Mouse (Mus musculus) yolk sac, embryonic 10.5 days (tissue): Measurements from ENCODE around the gene Cul3.

ENCODE experiments used
- DNase-seq: peaks from one replicate; pipeline ENCODE4 v3.0.0-alpha.2; 2017; ENCODE audit warnings: low spot score

The Cul3 gene

DNA sequence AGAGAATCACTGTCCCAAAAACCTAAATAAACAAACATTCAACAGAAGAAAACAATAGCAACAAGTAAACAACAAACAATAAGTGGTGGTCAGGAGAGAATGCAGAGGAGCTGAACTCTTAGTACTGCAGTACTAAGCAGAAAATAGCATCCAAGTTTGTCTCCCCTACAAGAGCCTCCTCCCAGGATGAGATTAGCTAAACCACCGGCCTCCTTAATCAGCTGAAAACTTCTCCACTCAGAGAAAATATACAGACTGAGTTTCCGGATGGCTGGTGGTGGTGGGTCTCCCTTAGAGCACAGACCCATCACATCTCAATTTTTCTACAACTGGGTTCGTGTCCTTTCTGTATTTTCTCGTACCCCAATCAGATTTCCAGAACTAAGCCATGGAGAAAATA lies 47.0 kb downstream of the Cul3 start:
- no peak for DNase-seq

DNA sequence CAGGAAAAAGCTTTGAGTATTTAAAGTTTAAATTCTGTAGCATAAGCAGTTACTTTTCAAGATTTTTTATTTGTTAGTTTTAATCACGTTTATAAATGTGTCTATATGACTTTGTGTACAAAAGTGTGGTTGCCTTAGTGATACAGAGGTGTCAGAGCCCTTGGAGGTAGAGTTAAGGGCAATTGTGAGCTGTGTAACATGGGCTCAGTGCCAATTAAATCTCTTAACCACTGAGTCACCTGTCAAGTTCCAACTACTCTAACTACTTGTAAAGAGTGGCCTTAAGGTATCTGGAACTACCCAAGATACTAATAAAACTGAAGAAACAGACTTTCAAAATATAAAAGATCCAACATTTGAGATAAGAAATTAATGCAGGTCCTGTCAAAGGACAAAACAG lies 61.5 kb downstream of the Cul3 start:
- DNase-seq: no peak

DNA sequence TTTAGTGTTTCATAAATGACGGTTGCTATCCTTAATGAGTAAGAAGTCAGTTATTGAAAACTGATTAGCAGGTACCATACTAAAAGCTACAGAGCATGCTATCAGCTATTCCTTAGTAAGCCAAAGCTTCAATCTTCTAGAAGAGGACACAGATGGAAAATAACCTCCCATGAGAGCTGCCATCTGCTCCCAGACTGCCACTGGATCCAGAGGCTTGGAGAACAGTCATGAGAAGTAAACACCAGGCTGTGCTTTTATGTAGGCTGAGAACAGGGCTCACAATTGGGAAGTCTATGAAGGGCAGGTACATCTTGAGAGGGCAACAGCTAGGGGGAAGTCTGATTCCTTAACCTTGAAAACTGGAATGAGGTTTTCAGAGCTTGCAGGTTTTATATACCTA lies 79.8 kb downstream of the Cul3 start:
- no peak for DNase-seq

DNA sequence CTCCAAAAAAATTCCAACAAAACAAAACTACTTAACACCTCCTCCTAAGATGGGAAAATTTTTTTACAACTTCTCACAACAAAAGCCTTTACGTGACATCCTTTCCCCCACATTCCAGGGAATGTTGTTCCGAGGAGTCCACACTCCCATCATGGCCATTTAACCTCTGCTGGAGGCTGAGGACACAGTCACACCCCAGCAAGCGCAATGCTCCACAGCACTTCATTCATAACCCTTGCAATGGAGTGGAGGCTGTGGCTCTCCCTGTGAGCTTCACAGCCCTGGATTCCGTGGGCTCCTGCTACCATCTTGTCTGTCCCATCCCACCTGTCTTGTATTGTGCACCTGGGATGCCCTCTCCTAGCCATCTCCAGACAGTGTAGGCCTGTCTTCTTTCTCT lies 81.6 kb downstream of the Cul3 start:
- no peak for DNase-seq

DNA sequence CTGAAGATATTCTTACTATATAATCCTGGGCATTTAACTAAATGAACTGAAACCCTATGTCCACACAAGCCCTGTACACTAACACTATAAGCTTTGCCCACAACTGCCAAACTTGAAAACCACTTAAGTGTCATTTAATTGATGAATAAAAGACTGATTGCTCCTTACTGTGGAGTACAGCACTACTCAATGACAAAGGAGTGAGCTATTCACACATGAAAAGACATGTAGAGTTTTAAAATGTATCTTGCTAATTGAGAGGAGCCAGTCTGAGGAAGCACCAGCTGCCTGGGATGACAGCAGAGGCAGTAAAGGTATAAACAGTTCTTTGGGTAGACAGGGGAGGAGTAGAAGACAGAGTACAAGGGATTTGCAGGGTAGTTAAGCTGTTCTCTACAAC lies 87.0 kb downstream of the Cul3 start:
- DNase-seq: no peak

DNA sequence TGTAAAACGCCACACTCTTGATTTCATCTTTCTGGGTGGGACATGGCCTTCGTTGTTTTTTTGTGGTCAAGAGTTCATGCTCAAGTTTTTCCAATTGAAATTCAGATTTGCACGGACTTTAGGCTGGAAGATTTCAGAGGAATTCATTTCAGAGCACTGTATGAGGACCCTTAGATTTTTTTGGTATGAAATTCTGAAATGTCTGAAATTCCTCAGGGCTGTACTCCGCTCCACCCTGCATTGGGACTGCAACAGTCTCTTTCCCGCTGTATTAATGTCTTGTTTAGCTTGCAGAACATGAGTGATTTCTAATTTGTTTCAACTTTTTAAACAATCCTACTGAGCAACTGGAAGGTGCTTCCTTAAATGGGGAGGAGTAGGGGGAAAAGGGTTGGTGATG lies 90.0 kb downstream of the Cul3 start:
- DNase-seq: no peak

DNA sequence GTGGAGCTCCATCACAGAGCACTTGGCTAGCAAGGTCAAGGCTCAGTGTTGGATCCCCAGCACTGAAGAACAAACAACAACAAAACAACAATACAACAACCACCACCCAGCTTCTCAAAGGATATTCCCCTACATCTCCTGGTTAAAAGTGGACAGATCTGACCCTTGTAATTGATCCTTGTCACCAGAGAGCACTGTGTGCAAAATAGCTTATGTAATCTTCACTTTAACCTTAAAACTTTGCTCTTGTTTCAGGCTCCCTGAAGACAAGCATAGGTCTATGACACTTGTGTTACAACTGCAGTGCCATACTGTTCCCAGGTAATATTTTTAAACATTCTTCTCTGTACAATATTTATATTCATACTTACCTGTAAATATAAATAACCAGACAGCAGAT lies 93.1 kb downstream of the Cul3 start:
- no peak for DNase-seq

DNA sequence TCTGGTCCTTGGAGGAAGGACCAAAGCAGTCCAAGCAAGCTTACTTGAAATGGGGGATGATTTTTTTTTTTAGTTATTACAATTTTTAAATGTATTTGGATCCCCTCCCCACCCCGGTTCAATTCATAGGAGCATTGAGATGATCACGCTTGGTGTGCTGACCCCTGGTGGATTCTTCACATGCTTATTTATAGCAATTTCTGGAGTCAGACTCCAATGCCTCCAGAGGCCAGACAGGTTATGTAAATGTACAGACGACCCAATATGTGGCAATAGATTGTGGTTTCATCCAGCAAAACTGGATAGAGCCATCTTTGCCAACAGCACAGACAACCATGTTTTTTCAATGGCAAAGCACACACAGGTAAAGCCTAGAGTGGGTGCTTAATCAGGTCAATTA lies 96.2 kb downstream of the Cul3 start:
- DNase-seq: no peak

DNA sequence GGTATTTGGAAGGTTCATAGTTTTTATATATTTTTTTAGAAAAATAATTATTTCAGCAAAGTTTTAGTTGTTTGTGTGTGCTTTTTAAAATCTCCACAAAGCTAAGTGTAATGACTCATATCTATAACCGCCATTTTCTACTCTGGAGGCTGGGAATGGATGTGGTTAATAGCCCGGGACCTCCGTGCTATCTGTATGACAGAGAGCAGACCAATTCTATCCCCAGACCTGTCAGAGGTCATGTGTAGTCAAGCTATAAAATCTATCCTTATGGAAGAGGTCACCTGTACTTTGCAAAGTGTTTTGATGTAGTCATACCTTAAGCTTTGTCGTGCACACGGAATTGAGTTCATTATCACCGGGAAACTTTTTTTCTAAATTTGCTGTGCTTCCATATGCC lies 98.7 kb downstream of the Cul3 start:
- no peak for DNase-seq

DNA sequence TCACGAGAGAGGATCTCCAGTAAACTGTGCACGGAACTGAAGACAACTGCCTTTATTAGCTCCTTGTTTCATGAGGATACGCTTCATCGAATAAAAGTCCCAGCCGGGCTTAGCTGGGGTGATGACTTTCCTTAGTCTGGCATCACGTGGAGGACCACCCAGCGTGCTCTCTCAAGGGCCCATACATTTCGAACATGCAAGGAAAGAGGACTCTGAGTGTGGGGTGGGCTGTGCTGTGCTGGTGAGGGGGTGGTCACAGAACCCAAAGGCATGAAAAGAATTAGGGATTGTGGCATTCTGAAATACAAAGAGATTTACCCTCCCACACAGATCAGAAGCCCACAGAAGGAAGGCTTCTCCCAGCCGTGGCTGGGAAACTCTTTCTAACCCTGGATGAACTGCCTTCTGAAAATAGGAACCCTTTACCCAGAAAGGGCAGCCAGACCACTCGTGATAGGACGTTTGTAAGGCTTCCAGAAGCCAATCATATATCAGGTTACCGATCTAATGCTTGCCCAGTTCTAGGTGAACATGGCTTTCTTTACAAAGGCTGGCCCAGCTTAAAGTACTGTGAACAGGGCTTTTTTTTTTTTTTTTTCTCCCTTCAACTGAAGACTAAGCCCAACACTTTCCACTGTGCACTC lies 100.1 kb downstream of the Cul3 start:
- no peak for DNase-seq

DNA sequence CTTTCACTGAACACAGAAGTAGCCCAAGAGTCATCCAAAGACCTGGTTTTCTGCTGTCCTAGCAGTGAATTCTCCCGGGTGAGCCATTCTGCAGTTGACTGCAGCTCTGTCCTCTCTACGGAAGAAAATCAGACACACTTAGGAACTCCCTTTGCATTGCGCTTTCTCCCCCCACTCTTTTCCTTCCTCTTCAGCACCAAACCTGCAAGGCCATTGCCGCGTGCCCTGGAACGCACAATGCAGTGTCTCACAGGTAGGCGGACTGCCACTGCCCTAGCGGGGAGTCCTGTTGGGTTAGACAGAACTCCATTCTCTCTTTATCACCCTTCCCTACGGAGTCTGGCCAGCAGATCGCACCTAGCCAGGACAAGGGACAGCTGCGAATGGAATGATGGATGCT lies 100.8 kb downstream of the Cul3 start:
- no peak for DNase-seq

DNA sequence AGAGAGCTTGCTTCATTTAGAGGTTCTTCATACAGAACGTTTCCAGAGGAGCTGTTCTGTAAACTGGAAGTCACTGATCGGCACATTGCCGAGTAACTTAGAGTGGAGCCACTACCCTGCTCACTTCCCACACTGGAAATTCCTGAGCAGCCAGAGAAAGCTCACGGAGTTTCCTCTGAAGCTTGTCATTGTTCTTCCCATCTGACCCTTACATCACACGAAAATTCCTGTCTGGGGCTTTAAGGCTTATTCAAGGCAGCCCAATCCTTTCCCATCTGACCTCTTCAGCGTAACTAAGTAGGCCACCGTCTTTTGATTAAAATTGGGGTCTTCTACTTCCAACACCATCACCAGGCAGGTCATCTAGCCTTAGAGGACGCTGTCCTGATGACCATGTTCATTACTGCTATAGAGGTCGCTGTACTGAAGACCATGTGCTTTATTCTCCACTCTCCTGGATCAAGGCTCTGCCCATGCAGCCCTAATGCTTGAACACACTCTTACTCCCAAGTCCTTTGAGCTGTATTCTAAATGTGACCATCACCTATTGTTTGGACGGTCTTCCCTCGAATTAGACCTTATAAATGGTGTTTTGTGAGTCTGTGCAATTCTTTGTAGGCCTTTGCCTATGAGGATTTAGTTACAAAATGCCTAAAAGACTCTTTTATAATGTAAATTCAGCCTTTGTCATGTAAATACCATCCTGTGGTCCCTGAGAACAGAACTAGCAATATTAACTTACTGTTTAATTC lies 103.2 kb downstream of the Cul3 start:
- DNase-seq: no peak

DNA sequence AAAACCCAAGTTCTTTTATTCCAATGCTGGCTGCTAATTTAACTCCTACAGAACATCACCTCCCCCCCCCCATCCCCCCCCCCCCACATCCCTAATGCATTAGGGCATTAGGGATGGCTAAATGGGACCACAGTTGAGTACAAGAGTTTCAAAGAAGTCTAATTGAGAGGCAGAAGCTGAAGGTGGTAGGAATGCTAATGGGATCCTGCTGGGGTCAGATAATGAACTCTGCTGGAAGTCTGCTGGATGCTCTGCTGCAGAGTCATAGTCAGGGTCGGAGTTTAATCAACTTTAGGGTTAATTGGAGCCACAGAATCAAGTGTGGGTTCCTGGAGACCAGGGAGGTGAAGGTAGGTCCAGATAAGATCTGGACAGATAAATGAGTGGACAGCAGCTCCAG lies 104.2 kb downstream of the Cul3 start:
- DNase-seq: no peak

DNA sequence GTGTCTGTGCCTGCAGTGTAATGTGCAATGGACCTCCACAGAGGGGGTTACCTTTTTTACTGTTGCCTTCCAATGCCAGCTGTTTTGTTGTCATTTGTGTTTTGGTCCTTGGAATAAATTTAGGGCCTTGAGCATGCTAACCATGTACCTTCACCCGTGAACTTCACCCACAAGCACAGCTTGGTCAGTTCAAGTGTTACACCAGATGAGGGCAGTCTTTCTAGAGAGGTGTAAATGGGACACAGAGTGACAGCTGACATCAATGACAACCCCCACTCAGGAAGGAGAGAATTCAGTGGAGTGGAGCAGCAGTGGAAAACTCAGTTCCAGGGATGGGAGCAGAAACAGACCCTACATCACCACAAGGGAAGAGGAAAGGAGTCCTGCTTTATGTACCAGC lies 109.7 kb downstream of the Cul3 start:
- no peak for DNase-seq

DNA sequence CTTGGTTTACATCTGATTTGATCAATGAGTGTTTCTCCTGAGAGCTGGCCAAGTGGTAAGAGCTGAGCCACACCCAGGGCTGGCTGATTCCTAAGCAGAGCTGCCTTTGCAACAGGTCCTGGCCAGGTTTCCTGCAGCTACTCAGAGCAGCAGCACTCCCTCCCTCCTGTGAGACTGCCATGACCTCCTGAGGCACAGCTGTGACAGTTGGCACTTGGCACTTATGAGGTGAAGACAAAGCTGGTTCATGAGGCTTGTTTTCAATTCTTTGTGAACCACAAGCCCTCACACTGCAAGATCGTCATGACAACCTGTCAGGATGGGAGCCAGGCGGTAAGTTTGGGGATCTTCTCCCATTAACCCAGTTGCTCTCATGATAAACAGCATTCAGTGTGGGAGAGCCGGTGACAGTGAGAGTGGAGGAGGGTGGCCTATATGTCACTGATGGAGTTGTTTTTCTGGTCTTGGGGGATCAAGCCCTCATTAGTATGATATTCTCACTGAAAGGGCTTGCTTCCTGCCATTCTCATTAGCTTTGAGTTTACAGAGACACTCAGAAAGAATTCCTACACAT lies 115.4 kb downstream of the Cul3 start:
- no peak for DNase-seq

DNA sequence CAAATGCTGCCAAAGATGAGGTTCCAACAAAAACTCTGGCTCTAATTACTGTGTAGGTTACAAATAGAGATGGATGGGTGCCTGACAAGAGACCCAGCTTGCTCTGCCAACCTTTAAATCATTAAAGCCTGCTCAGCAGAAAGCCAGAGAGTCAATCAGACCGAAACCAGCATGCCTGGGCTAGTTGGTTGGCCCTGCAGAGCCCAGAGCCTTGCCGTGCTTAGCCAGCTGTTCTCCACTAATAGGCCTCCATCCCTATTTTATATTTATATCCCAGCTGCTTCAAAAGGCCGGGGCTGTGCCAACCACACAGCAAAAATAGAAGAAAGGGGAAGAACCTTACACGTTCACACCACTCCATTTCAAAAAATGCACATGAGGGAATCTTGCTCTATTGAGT lies 119.1 kb downstream of the Cul3 start:
- no peak for DNase-seq

DNA sequence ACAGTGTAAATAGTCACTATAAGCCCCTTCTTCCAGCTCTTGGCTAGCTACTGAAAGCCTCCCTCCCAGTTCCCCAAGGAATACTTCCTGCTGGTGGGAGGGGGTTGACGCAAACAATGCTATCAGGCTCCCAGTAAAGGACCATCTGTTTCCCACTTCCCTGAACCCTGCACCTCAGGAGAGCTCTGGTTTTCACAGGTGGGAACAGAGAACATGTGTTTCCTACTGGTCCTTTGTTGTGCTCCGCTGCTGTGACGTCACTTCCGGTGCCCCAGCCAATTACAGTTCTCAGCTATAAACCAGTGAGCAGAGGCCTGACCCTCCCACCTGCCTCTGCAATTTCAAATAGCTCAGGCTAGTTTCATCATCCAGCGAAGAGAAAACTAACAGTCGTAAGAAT lies 122.0 kb downstream of the Cul3 start, which contains the start of gene Fam124b:
Gene Fam124b (minus strand): TSS at position 206 of the 400 bp plus-strand sequence.
- peak; percentile 19 for DNase-seq
